ENCODE assay signal across 23 mouse cellular contexts in genomic region chr11:4720393-4720792, GRCm38 (mm10). TPM values are rescaled to one million over a fixed set of nuclear protein-coding genes. Genes with fewer than 3 reads are reported as not detected.
DNase-seq lines count a peak whose midpoint lies in the region; TF ChIP-seq lines count a peak whose summit lies in the region.
"Had no signal": no experiment of that assay in that cellular context is flagged by ENCODE, and none has a peak within 500 bp of the region (broad histone marks: within the 10 kb centered on the region; RNA-seq: fewer than 3 reads in every experiment).

No protein-coding gene starts in this region.

- no peak overlapping the region for H3K27ac ChIP-seq in CH12.LX (ENCODE audit: insufficient read depth, low read depth)
- H3K27ac ChIP-seq: embryonic facial prominence, embryonic 10.5 days had no signal

- no peak for TF ChIP-seq POLR2A in CH12.LX (IDR thresholded peaks at IDR 0.05; ENCODE audit: low read depth, low read length)

- TF ChIP-seq CTCF in CH12.LX (conservative IDR thresholded peaks at IDR 0.05 in 1 of 2, IDR thresholded peaks at IDR 0.05 in 1 of 2; ENCODE audit: low read depth in 2 of 2, low read length in 2 of 2) = no peak

- no peak overlapping the region for H3K9ac ChIP-seq in CH12.LX (ENCODE audit: insufficient read depth, low read depth)
- H3K9ac ChIP-seq: heart, embryonic 12.5 days; liver, postnatal 0 days had no signal

- H3K36me3 ChIP-seq in CH12.LX (replicated peaks in 1 of 2; ENCODE audit: control insufficient read depth in 1 of 2, insufficient read depth in 1 of 2, low read length in 1 of 2) = peaks cover 35 to 59% of the 10 kb centered on the region in 2 experiments

- H3K27me3 ChIP-seq in CH12.LX (replicated peaks) = no peaks in the 10 kb centered on the region
- H3K27me3 ChIP-seq: heart, embryonic 12.5 days; Patski had no signal

- no peaks in the 10 kb centered on the region; the same call in 1 of the 2 replicates for H3K79me2 ChIP-seq in CH12.LX (replicated peaks; ENCODE audit: control insufficient read depth, extremely low read depth, insufficient read depth, poor library complexity, severe bottlenecking)

- H3K9me3 ChIP-seq in CH12.LX (replicated peaks; ENCODE audit: low read length) = no peaks in the 10 kb centered on the region
- H3K9me3 ChIP-seq: embryonic facial prominence, embryonic 10.5 days; heart, embryonic 12.5 days; midbrain, embryonic 10.5 days had no signal

- no peak for TF ChIP-seq RAD21 in CH12.LX (IDR thresholded peaks at IDR 0.05; ENCODE audit: low read depth, low read length)

- DNase-seq in adrenal gland, adult 2 months = peak; percentile 75
- no peak for DNase-seq in adrenal gland, postnatal 25 days
- peak; percentile 85 for DNase-seq in heart, adult 11 months
- DNase-seq in heart, postnatal 36 days = no peak
- DNase-seq in CH12.LX (ENCODE audit: extremely low read depth) = no peak
- DNase-seq in adrenal gland, postnatal 14 days = peak; percentile 69
- DNase-seq in spleen, postnatal 14 days (ENCODE audit: low spot score in 2 of 2) = no peak
- DNase-seq in kidney, postnatal 10 days = no peak
- DNase-seq: gastrocnemius, postnatal 10 days; heart, adult 18-20 months; heart, postnatal 10 days; kidney, adult 18-20 months; layer of hippocampus, adult 9-11 months; left cerebral cortex, postnatal 4 days; liver, postnatal 0 days; right cerebral cortex, postnatal 25 days; spleen, adult 18-20 months had no signal

- no peak overlapping the region for H3K4me2 ChIP-seq in CH12.LX (ENCODE audit: insufficient read depth, low read depth, poor library complexity, severe bottlenecking)
- H3K4me2 ChIP-seq: heart, embryonic 12.5 days had no signal

- peaks cover 33 to 55% of the 10 kb centered on the region in 2 experiments for H3K4me1 ChIP-seq in CH12.LX (ENCODE audit: control insufficient read depth in 1 of 2, insufficient read depth in 2 of 2)

- H3K4me3 ChIP-seq in CH12.LX (replicated peaks in 1 of 3; ENCODE audit: low read depth in 2 of 3, low read length in 2 of 3, poor library complexity in 1 of 3) = no peak overlapping the region
- H3K4me3 ChIP-seq: embryonic facial prominence, embryonic 10.5 days; heart, embryonic 12.5 days; midbrain, embryonic 10.5 days had no signal

- dilution Hi-C loops in CH12.LX (cut with MboI; ENCODE audit: extremely low pct_ligation_motif_present, extremely low pct_unique_long_range_greater_than_20kb, low sequenced_read_pairs) = no loop called here

- intact Hi-C loops in heart, postnatal 36 days (cut with DNase I) = no loop called here

- in situ Hi-C loops in CH12.LX (cut with MboI; ENCODE audit: low pct_ligation_motif_present, low pct_unique_long_range_greater_than_20kb, low sequenced_read_pairs) = no loop called here

- TF ChIP-seq EP300 in CH12.LX (IDR thresholded peaks at IDR 0.05; ENCODE audit: low read length) = no peak; the same call in 1 of the 2 replicates

TF ChIP-seq in CH12.LX, 34 proteins besides CTCF, POLR2A, EP300 and RAD21:
- TF ChIP-seq CHD2 (IDR thresholded peaks at IDR 0.05; ENCODE audit: low read length) (0 out of 2 replicates have a peak, but pooled peaks have one; percentile 20), USF1 (IDR thresholded peaks at IDR 0.05; ENCODE audit: low read depth, low read length) (peak; percentile 18; the same call in 1 of the 2 replicates), E2F4 (IDR thresholded peaks at IDR 0.05; ENCODE audit: insufficient replicate concordance, low read depth, low read length) (no peak), ETS1 (conservative IDR thresholded peaks at IDR 0.05; ENCODE audit: low read depth, low read length) (0 out of 2 replicates have a peak, but pooled peaks have one; percentile 7), MAX (IDR thresholded peaks at IDR 0.05; ENCODE audit: low read length) (peak; percentile 44)

RNA-seq across cellular contexts. Expression of gene Zmat5, which starts 15.9 kb away (rescaled TPM):
- 10 to 100 TPM; 45.6 to 60.6 TPM for total RNA-seq in adrenal gland, adult 2 months (2021)
- polyA plus RNA-seq in adrenal gland, adult 2 months (2012; rRNA removed) = 52.9 and 67.8 TPM in 2 replicates
- 53.1 and 55.3 TPM in 2 replicates for total RNA-seq in adrenal gland, postnatal 25 days (2021)
- 10 to 100 TPM; 24.5 to 24.9 TPM for total RNA-seq in heart, postnatal 36 days (2021)
- total RNA-seq in CH12.LX (2012; rRNA removed) (74.8 and 75.2 TPM in 2 replicates), CH12.LX (2014; rRNA removed) (27.9 and 35.9 TPM in 2 replicates)
- polyA plus RNA-seq in CH12.LX (2012; ENCODE audit: insufficient read length, low read depth) = 41.8 and 51.4 TPM in 2 replicates
- 35.1 and 36.7 TPM in 2 replicates for total RNA-seq in adrenal gland, postnatal 14 days (2021)

RNA-seq across cellular contexts. Expression of gene Uqcr10, which starts 16.3 kb away (rescaled TPM):
- total RNA-seq in adrenal gland, adult 2 months (2021) = 1,000 to 10,000 TPM in 1 of 2 experiments, 100 to 1,000 TPM in 1; 942 to 1,033 TPM
- polyA plus RNA-seq in adrenal gland, adult 2 months (2012; rRNA removed) = 916 and 1,226 TPM in 2 replicates
- 790 and 849 TPM in 2 replicates for total RNA-seq in adrenal gland, postnatal 25 days (2021)
- 1,000 to 10,000 TPM; 1,571 to 1,600 TPM for total RNA-seq in heart, postnatal 36 days (2021)
- total RNA-seq in CH12.LX (2012; rRNA removed) (1,522 and 1,539 TPM in 2 replicates), CH12.LX (2014; rRNA removed) (905 and 1,007 TPM in 2 replicates)
- 740 and 776 TPM in 2 replicates for polyA plus RNA-seq in CH12.LX (2012; ENCODE audit: insufficient read length, low read depth)
- 1,088 and 1,101 TPM in 2 replicates for total RNA-seq in adrenal gland, postnatal 14 days (2021)

RNA-seq across cellular contexts. Expression of gene Cabp7, which starts 26.2 kb away (rescaled TPM):
- total RNA-seq in adrenal gland, adult 2 months (2021) = under 1 TPM in 1 of 2 experiments, not detected in 1; 0.24 TPM
- 0.08 and 0.28 TPM in 2 replicates for polyA plus RNA-seq in adrenal gland, adult 2 months (2012; rRNA removed)
- not detected in 2 replicates for total RNA-seq in adrenal gland, postnatal 25 days (2021)
- total RNA-seq in heart, postnatal 36 days (2021) = not detected
- 0.50 and 0.51 TPM in 2 replicates for total RNA-seq in CH12.LX (2012; rRNA removed)
- total RNA-seq in CH12.LX (2014; rRNA removed) = not detected in 2 replicates
- not detected in 2 replicates for polyA plus RNA-seq in CH12.LX (2012; ENCODE audit: insufficient read length, low read depth)
- 0.15 and 0.41 TPM in 2 replicates for total RNA-seq in adrenal gland, postnatal 14 days (2021)
- total RNA-seq: heart, adult 18-20 months; heart, postnatal 10 days; liver, adult 2 months had no signal
- polyA plus RNA-seq: large intestine, adult 2 months; liver, adult 2 months had no signal

Comparison
In these comparisons a context has a peak if more than half of its experiments do, and no peak if none do; other contexts are left out.
1. DNase-seq: peak in adrenal gland, adult 2 months (single experiment), heart, adult 11 months (single experiment) and adrenal gland, postnatal 14 days (single experiment); none in adrenal gland, postnatal 25 days (single experiment), heart, postnatal 36 days (0 of 2), CH12.LX (single experiment), spleen, postnatal 14 days (0 of 2) and kidney, postnatal 10 days (single experiment).